Mouse (Mus musculus) limb, embryonic 10.5 days (tissue): Measurements from ENCODE around the gene Gm5105. TPM values are rescaled to one million over a fixed set of nuclear protein-coding genes. Genes with fewer than 3 reads are reported as not detected.

ENCODE experiments used
- DNase-seq: peaks from one replicate; pipeline ENCODE4 v3.0.0-alpha.2; 2017; ENCODE audit warnings: low spot score
- H3K27ac ChIP-seq: fragments of 300-500 bp; sonication (generic); 2 replicates; pipeline ENCODE4 v1.5.1; 2016; ENCODE audit warnings: mild to moderate bottlenecking
- H3K27me3 ChIP-seq: fragments of 300-500 bp; sonication (generic); 2 replicates; pipeline ENCODE4 v1.6.1; 2016; ENCODE audit warnings: low read depth, mild to moderate bottlenecking; ENCODE audit not compliant: poor library complexity, severe bottlenecking
- H3K36me3 ChIP-seq: fragments of 300-500 bp; sonication (generic); 2 replicates; pipeline ENCODE4 v1.6.1; 2016; ENCODE audit warnings: mild to moderate bottlenecking, moderate library complexity
- H3K4me1 ChIP-seq: fragments of 300-500 bp; sonication (generic); 2 replicates; pipeline ENCODE4 v1.6.1; 2016
- H3K4me3 ChIP-seq: fragments of 300-500 bp; sonication (generic); 2 replicates; pipeline ENCODE4 v1.5.1; 2016; ENCODE audit warnings: mild to moderate bottlenecking, moderate library complexity
- H3K9me3 ChIP-seq: fragments of 300-500 bp; sonication (generic); replicated peaks from 2 replicates; pipeline ENCODE4 v1.6.1; 2016; ENCODE audit warnings: mild to moderate bottlenecking
- WGBS: fragments of 180-500 bp; shearing (Covaris S2); methylation state at CpG from one replicate; pipeline ENCODE4 v1.1.7; 2016; 5-methylcytosine and 5-hydroxymethylcytosine counted together
- polyA plus RNA-seq: library from polyadenylated mRNA; unstranded; fragments of >200 nt; fragmentation: Nextera tagmentation; extraction: Ambion mirVana; gene quantifications from 2 replicates; pipeline ENCODE4 v1.2.1, GENCODE M21; 2016

Gm5105 gene
- polyA plus RNA-seq, 1 experiment from 2014 or later = not detected

DNA sequence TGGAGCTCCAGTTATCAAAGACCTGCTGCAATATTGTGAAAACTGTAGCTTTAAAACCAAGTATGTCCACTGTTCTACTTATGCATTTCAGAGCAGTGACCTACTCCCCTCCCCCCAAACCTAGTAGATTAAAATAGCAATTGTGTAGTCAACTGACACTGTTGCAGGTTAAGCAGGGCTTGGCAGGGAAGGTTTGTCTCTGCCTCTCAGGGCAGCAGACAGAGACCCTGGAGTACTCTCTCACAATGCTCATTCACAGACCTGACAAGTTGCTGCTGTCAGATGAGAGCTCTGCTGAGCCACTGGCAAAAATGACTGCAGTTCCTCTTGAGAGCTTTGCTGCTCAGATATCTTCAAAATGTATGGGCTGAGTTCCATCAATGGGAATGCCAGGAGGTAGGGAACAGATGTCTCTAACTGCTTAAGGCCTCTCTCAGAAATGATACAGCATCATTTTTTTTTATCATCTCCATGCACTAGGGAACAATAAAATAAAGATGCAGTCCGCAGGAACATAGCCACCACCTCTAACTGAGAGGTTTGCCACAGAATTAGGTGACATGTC, 16.0 kb upstream of the Gm5105 start:
- WGBS = 95% methylated on average over 1 of the region's 1 CpGs
- Histone ChIP-seq H3K4me1 (no peaks in the 10 kb centered on the region; the same call in 1 of the 2 replicates), H3K9me3 (no peaks in the 10 kb centered on the region), H3K4me3 (no peak overlapping the region), H3K27ac (no peak overlapping the region), H3K27me3 (no peaks in the 10 kb centered on the region), H3K36me3 (no peaks in the 10 kb centered on the region)
- DNase-seq = no peak

GRCm38 (mm10) chr3:138078701-138079100, 11.5 kb upstream of the Gm5105 start:
- WGBS = 87% methylated on average over 1 of the region's 1 CpGs
- Histone ChIP-seq H3K9me3 (no peaks in the 10 kb centered on the region), H3K4me1 (no peaks in the 10 kb centered on the region; the same call in 1 of the 2 replicates), H3K27ac (no peak overlapping the region), H3K36me3 (no peaks in the 10 kb centered on the region), H3K4me3 (no peak overlapping the region), H3K27me3 (no peaks in the 10 kb centered on the region)
- DNase-seq = no peak

GRCm38 (mm10) chr3:138077476-138078340, 10.5 kb upstream of the Gm5105 start:
- Histone ChIP-seq H3K9me3 (no peaks in the 10 kb centered on the region), H3K4me1 (no peaks in the 10 kb centered on the region; the same call in 1 of the 2 replicates), H3K27me3 (no peaks in the 10 kb centered on the region), H3K27ac (no peak overlapping the region), H3K36me3 (no peaks in the 10 kb centered on the region), H3K4me3 (no peak overlapping the region)
- WGBS = 86% methylated on average over 11 of the region's 11 CpGs
- DNase-seq = no peak

DNA sequence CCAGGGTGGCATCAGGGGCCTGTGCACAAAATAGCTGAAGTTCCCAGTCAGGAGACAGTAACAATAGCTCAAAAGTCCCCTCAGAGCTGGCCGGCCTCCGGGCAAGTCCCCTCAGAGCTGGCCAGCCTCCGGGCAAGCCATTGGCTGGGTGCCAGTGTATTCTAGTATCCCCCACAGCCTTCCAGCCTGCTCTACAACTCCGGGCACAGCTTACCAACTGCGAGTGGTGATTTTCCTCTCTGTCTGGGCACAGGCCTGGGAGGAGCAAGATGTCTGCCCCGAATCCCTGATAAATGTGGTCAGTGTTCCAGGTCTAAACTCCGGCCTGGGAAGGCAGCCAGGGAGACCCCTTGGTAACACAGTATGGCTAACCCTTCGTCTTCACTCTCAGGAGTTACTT, 8.0 kb upstream of the Gm5105 start:
- Histone ChIP-seq H3K4me1 (peaks cover 15% of the 10 kb centered on the region), H3K27ac (no peak overlapping the region), H3K36me3 (no peaks in the 10 kb centered on the region), H3K9me3 (no peaks in the 10 kb centered on the region), H3K4me3 (no peak overlapping the region), H3K27me3 (no peaks in the 10 kb centered on the region)
- 84% methylated on average over 8 of the region's 8 CpGs for WGBS
- no peak for DNase-seq

DNA sequence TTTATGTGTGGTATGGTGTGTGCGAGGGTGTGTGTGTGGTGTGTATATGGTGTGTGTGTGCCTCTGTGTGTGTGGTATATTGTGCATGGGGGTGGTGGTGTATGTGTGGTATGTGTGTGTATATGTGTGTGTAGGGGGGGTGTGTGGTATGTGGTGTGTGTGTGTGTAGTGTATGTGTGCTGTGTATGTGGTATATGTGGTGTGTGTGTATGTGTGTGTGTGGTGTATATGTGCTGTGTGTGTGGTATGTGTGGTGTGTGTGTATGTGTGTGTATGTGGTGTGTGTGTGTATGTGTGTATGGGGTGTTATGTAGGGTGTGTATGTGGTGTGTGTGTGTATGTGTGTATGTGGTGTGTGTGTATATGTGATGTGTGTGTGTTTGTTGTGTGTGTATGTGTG, 7.0 kb upstream of the Gm5105 start:
- DNase-seq = no peak
- peaks cover 24% of the 10 kb centered on the region for H3K4me1 ChIP-seq
- 100% methylated on average over 1 of the region's 1 CpGs for WGBS
- no peaks in the 10 kb centered on the region for H3K9me3 ChIP-seq
- no peaks in the 10 kb centered on the region for H3K27me3 ChIP-seq
- H3K36me3 ChIP-seq = no peaks in the 10 kb centered on the region
- H3K4me3 ChIP-seq = no peak overlapping the region
- H3K27ac ChIP-seq = no peak overlapping the region

- Histone ChIP-seq H3K27me3 (no peaks in the 10 kb centered on the region; the same call in 1 of the 2 replicates), H3K4me1 (peaks cover 30% of the 10 kb centered on the region), H3K4me3 (no peak overlapping the region), H3K9me3 (no peaks in the 10 kb centered on the region), H3K27ac (peak overlapping the region; percentile 51; the same call in 1 of the 2 replicates), H3K36me3 (no peaks in the 10 kb centered on the region)
- 85% methylated on average over 10 of the region's 10 CpGs for WGBS
- no peak for DNase-seq
These were observed 4.4 kb upstream of the Gm5105 start for GRCm38 (mm10) chr3:138071476-138072073.

DNA sequence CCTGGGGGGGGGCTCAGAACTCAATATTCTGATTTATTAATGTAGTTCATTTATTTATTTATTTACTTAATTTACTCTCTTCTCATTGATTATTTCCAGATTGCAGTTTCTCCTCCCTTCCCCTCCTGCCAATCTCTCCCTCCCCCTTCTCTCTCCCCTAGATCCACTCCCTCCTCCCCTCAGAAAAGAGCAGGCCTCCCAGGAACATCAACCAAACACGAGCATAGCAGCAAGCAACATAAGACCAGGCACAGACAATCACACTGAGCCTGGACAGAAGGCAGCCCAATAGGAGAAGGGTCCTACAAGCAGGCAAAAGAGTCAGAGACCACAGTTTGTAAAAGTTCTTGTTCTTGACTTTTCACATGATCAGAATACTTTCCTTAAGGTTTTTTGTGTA, 3.8 kb upstream of the Gm5105 start:
- Histone ChIP-seq H3K27me3 (no peaks in the 10 kb centered on the region; the same call in 1 of the 2 replicates), H3K9me3 (no peaks in the 10 kb centered on the region), H3K4me3 (no peak overlapping the region), H3K27ac (peak overlapping the region; percentile 73; the same call in 1 of the 2 replicates), H3K4me1 (peaks cover 35% of the 10 kb centered on the region), H3K36me3 (no peaks in the 10 kb centered on the region)
- 0% methylated on average over 1 of the region's 1 CpGs for WGBS
- DNase-seq = no peak

DNA sequence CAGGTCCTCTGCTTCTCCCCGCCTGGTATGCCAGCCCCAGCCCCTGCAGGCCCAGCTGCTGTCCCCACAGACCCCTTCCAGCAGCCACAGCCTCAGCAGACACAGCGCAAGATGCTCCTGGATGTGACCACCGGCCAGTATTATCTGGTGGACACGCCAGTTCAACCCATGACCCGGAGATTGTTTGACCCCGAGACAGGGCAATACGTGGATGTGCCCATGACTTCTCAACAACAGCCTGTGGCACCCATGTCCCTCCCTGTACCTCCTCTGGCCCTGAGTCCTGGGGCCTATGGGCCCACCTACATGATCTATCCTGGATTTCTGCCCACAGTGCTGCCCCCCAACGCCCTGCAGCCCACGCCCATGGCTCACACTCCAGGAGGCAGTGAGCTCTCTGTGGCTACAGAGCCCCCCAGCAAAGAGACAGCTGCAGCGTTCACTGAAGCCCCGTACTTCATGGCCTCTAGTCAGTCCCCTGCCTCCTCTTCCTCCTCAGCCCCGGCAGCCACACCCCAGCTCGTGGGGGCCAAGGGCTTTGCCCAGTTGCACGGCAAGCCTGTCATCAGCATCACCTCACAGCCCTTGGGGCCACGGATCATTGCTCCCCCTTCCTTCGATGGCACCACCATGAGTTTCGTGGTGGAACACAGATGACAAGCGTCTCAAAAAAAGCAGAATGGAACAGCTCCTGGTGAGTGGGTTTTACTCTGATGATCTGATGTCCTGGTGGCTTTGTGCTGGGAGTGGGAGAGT, 2.7 kb upstream of the Gm5105 start:
- Histone ChIP-seq H3K27ac (peak overlapping the region; percentile 73), H3K27me3 (no peaks in the 10 kb centered on the region; the same call in 1 of the 2 replicates), H3K36me3 (no peaks in the 10 kb centered on the region), H3K9me3 (no peaks in the 10 kb centered on the region), H3K4me3 (no peak overlapping the region), H3K4me1 (peaks cover 44% of the 10 kb centered on the region)
- 75% methylated on average over 18 of the region's 18 CpGs for WGBS
- no peak for DNase-seq

DNA sequence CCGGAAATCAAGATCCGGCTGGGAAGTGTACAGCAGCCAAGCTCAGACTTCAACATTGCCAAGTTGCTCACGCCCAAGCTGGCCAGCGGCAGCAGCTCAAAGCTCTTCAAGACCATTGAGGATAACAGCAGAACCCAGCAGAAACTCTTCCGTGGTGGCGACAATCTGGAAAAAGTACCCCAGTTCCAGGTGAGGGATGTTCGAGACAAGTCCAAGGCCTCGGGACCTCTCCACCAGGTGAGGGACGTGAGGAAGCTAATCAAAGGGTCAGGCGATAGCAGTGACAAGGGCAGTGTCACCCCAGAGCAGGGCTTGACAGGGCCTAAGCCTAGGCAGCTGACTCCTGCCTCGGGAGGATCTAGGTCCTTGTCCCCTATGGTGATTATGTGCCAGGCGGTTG, 915 bp upstream of the Gm5105 start:
- Histone ChIP-seq H3K4me1 (peaks cover 51% of the 10 kb centered on the region), H3K36me3 (no peaks in the 10 kb centered on the region), H3K27ac (no peak overlapping the region), H3K9me3 (no peaks in the 10 kb centered on the region), H3K4me3 (no peak overlapping the region), H3K27me3 (no peaks in the 10 kb centered on the region; the same call in 1 of the 2 replicates)
- WGBS = 96% methylated on average over 12 of the region's 12 CpGs
- DNase-seq = no peak

DNA sequence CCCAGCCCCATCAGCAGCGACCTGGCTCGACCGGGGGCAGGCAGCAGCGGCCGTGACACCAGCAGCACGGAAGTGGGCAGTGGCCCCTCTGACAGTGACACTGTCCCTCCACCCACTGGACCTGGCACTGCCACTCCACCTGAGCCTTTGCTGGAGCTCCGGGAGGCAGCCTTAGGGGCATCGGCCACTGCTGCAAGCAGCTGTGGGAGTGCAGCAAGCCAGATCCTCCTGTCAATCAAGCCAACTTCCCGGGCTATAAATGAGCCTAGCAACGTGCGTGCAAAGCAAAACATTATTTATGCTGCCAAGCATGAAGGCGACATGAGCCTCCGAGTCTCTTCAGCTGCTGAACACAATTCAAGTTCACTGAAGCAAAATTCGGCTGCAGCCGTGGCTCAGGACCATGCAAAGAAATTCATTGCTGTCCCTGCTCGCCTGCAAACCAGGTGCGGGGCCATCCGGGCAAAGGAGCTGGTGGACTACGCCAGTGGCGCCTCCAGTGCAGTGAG, 786 bp downstream of the Gm5105 start:
- no peak for DNase-seq
- Histone ChIP-seq H3K4me1 (peaks cover 48% of the 10 kb centered on the region), H3K27ac (peak overlapping the region; percentile 51; the same call in 1 of the 2 replicates), H3K4me3 (no peak overlapping the region), H3K27me3 (no peaks in the 10 kb centered on the region; the same call in 1 of the 2 replicates), H3K9me3 (no peaks in the 10 kb centered on the region), H3K36me3 (no peaks in the 10 kb centered on the region)
- 89% methylated on average over 20 of the region's 20 CpGs for WGBS

DNA sequence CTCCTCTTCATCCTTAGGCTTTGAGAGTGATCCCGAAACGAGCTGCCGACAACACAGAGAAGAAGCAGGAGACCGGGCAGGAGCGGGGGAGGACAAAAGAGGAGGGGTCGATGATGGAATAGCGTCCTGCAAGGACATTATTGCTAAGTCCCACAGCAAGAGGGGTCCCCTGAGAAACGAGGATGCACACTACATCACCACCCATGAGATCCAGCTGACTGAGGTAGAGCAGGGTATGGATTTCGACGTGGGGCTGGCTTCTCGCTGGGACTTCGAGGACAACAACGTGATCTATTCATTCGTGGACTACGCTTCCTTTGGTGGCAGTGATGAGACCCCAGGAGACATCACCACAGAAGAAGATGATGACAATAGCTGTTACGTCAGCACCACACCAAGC, 1.3 kb downstream of the Gm5105 start:
- DNase-seq = no peak
- no peaks in the 10 kb centered on the region for H3K36me3 ChIP-seq
- no peak overlapping the region for H3K4me3 ChIP-seq
- WGBS = 90% methylated on average over 16 of the region's 16 CpGs
- H3K27me3 ChIP-seq = no peaks in the 10 kb centered on the region; the same call in 1 of the 2 replicates
- H3K27ac ChIP-seq = peak overlapping the region; percentile 51
- no peaks in the 10 kb centered on the region for H3K9me3 ChIP-seq
- peaks cover 43% of the 10 kb centered on the region for H3K4me1 ChIP-seq
